In the genomic region with DNA sequence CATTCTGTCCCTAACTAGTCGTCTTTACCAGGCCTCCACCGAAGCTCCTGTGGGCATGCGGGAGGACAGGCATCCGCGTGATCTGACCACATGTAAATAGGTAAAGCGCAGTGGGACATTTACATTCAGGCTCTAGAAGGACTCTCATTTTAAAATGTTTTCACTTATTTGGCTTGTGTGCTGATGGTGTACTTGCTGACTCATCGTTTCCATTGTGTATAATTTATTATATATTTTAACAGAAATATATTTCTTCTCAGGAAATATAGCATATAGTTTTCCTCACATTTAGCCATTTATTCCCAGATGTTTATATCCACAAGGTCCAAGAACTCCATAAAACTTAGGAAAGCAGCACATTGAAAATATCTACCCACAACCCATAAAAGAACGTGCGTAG, we compare ENCODE assay signal across 2 mouse cellular contexts.
TF ChIP-seq lines count a peak whose summit lies in the region.

No protein-coding gene starts in this region.

TF ChIP-seq in CH12.LX, 34 proteins besides CTCF, POLR2A, EP300 and RAD21:
- TF ChIP-seq MEF2A (IDR thresholded peaks at IDR 0.05; ENCODE audit: borderline replicate concordance, low read depth, low read length): no peak
- TF ChIP-seq MAFK (IDR thresholded peaks at IDR 0.05; ENCODE audit: insufficient replicate concordance, low read length): peak; percentile 85

TF ChIP-seq in ES-E14, 5 proteins besides CTCF, POLR2A, EP300 and RAD21:
- TF ChIP-seq ZNF384 (IDR thresholded peaks at IDR 0.05; ENCODE audit: low read depth, low read length) (no peak), ZC3H11A (IDR thresholded peaks at IDR 0.05; ENCODE audit: borderline replicate concordance, low read depth, low read length) (no peak), HCFC1 (IDR thresholded peaks at IDR 0.05; ENCODE audit: borderline replicate concordance, insufficient read depth, low read length) (no peak), MAFK (IDR thresholded peaks at IDR 0.05; ENCODE audit: insufficient read depth, low read depth, low read length) (peak; percentile 79)
